Mouse (Mus musculus) bone marrow, adult 2 months (tissue): ENCODE results near the gene Dhdh.
"Not testable (repeated sequence)": the region's sequence is repeated elsewhere in the genome, so short reads cannot be mapped to it uniquely, and the experiment has no call there.

Experiments
- CTCF ChIP-seq: fragments of 200-500 bp; IDR thresholded peaks from 2 replicates; pipeline ENCODE4 v1.5.1; 2011; ENCODE audit warnings: low read length, control low read depth; ENCODE audit not compliant: control insufficient read depth, insufficient read depth
- POLR2A ChIP-seq: fragments of 200-500 bp; IDR thresholded peaks from 2 replicates; pipeline ENCODE4 v1.6.1; 2011; ENCODE audit warnings: low read depth, mild to moderate bottlenecking, control low read depth, low read length, borderline replicate concordance; ENCODE audit not compliant: control insufficient read depth

- not testable (repeated sequence) for TF ChIP-seq CTCF, POLR2A
These were observed 38.6 kb upstream of the Dhdh start for GRCm38 (mm10) chr7:45527169-45527568.
